Mouse (Mus musculus) lung, embryonic 15.5 days (tissue): Measurements from ENCODE around the gene Nup160. TPM values are rescaled to one million over a fixed set of nuclear protein-coding genes. Genes with fewer than 3 reads are reported as not detected.

Experiments
- ATAC-seq: fragments of 200-750 bp; cut with Nextera tagmentation; 2 replicates; pipeline ENCODE4 v1.8.0; 2017; ENCODE audit warnings: moderate number of reproducible peaks, borderline replicate concordance; ENCODE audit not compliant: low FRiP score, low TSS enrichment; ENCODE audit errors: extremely low read depth
- H3K27ac ChIP-seq: fragments of 300-500 bp; sonication (generic); 2 replicates; pipeline ENCODE4 v1.5.1; 2015; ENCODE audit warnings: moderate library complexity, mild to moderate bottlenecking, inconsistent platforms
- H3K27me3 ChIP-seq: fragments of 300-500 bp; sonication (generic); 2 replicates; pipeline ENCODE4 v1.6.1; 2015; ENCODE audit warnings: inconsistent platforms
- H3K36me3 ChIP-seq: fragments of 300-500 bp; sonication (generic); 2 replicates; pipeline ENCODE4 v1.6.1; 2015; ENCODE audit warnings: inconsistent platforms
- H3K4me1 ChIP-seq: fragments of 300-500 bp; sonication (generic); 2 replicates; pipeline ENCODE4 v1.6.1; 2015; ENCODE audit warnings: inconsistent platforms
- H3K4me2 ChIP-seq: fragments of 300-500 bp; sonication (generic); 2 replicates; pipeline ENCODE4 v1.6.1; 2015; ENCODE audit warnings: inconsistent platforms, mild to moderate bottlenecking, moderate library complexity
- H3K4me3 ChIP-seq: fragments of 300-500 bp; sonication (generic); 2 replicates; pipeline ENCODE4 v1.5.1; 2015; ENCODE audit warnings: mild to moderate bottlenecking, inconsistent platforms
- H3K9ac ChIP-seq: fragments of 300-500 bp; sonication (generic); 2 replicates; pipeline ENCODE4 v1.6.1; 2015; ENCODE audit warnings: inconsistent platforms
- H3K9me3 ChIP-seq: fragments of 300-500 bp; sonication (generic); 2 replicates; pipeline ENCODE4 v1.6.1; 2016; ENCODE audit warnings: inconsistent platforms
- WGBS: fragments of 180-500 bp; shearing (Covaris S2); methylation state at CpG from one replicate; pipeline ENCODE4 v1.1.7; 2015; 5-methylcytosine and 5-hydroxymethylcytosine counted together
- polyA plus RNA-seq: library from polyadenylated mRNA; unstranded; fragments of >200 nt; fragmentation: Nextera tagmentation; extraction: Ambion mirVana; gene quantifications from 2 replicates; pipeline ENCODE4 v1.2.1, GENCODE M21; 2015

The Nup160 gene
- polyA plus RNA-seq, result 45.0 and 52.5 TPM in 2 replicates

DNA sequence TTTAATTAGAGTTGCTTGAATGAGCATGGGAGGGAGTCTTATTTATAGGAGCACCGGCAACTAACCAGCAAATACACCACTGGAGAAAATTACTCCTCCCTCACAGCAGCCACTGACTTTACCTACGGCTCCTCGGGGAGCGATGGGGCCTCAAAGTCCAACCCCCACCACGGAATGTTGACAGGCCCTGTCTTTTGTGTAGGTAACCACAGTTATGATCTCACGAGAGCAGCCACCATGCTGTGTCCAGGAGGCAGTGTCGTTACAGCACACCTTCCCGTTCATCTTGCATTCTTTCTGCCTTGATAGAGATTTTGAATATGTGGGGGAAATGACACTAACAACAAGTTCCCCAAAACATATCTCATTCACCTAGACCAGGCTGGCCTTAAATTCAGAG is at the start of gene Nup160:
Gene Nup160, plus strand, starts transcription at position 209 of the 400 bp plus-strand sequence.
- 78% methylated on average over 8 of the region's 8 CpGs for WGBS
- Histone ChIP-seq H3K9me3 (no peaks in the 10 kb centered on the region), H3K36me3 (peaks cover 4% of the 10 kb centered on the region; the same call in 1 of the 2 replicates), H3K27me3 (no peaks in the 10 kb centered on the region), H3K9ac (no peak within 1 kb of the TSS), H3K4me1 (peaks cover 20% of the 10 kb centered on the region), H3K27ac (no peak within 1 kb of the TSS), H3K4me3 (no peak within 1 kb of the TSS), H3K4me2 (no peak within 1 kb of the TSS)
- ATAC-seq, result no peak

GRCm38 (mm10) chr2:90628261-90628660 is 48.8 kb upstream of the Nup160 start:
- no peak overlapping the region for H3K9ac ChIP-seq
- ATAC-seq, result no peak
- no peaks in the 10 kb centered on the region for H3K9me3 ChIP-seq
- H3K4me2 ChIP-seq, result no peak overlapping the region
- WGBS, result 83% methylated on average over 5 of the region's 5 CpGs
- H3K36me3 ChIP-seq, result no peaks in the 10 kb centered on the region
- peaks cover 4% of the 10 kb centered on the region; the same call in 1 of the 2 replicates for H3K4me1 ChIP-seq
- H3K27me3 ChIP-seq, result no peaks in the 10 kb centered on the region
- H3K4me3 ChIP-seq, result no peak overlapping the region
- no peak overlapping the region for H3K27ac ChIP-seq

GRCm38 (mm10) chr2:90629552-90629951 is 47.5 kb upstream of the Nup160 start:
- Histone ChIP-seq H3K27me3 (no peaks in the 10 kb centered on the region), H3K9ac (no peak overlapping the region), H3K36me3 (no peaks in the 10 kb centered on the region), H3K4me3 (no peak overlapping the region), H3K27ac (no peak overlapping the region), H3K4me2 (no peak overlapping the region), H3K9me3 (no peaks in the 10 kb centered on the region), H3K4me1 (no peaks in the 10 kb centered on the region)
- no peak for ATAC-seq
- WGBS, result 32% methylated on average over 2 of the region's 2 CpGs

- Histone ChIP-seq H3K9ac (no peak overlapping the region), H3K4me2 (no peak overlapping the region), H3K36me3 (no peaks in the 10 kb centered on the region), H3K4me1 (peaks cover 8% of the 10 kb centered on the region; the same call in 1 of the 2 replicates), H3K4me3 (no peak overlapping the region), H3K9me3 (no peaks in the 10 kb centered on the region), H3K27ac (no peak overlapping the region), H3K27me3 (no peaks in the 10 kb centered on the region)
- ATAC-seq, result no peak
- WGBS, result 70% methylated on average over 16 of the region's 16 CpGs
Observed at GRCm38 (mm10) chr2:90631938-90632733, 44.9 kb upstream of the Nup160 start.

- no peak for ATAC-seq
- Histone ChIP-seq H3K4me2 (no peak overlapping the region), H3K9me3 (no peaks in the 10 kb centered on the region), H3K27me3 (no peaks in the 10 kb centered on the region), H3K36me3 (no peaks in the 10 kb centered on the region), H3K4me1 (peaks cover 8% of the 10 kb centered on the region; the same call in 1 of the 2 replicates), H3K27ac (no peak overlapping the region), H3K4me3 (no peak overlapping the region), H3K9ac (no peak overlapping the region)
Observed at GRCm38 (mm10) chr2:90634671-90635070, 42.3 kb upstream of the Nup160 start.

DNA sequence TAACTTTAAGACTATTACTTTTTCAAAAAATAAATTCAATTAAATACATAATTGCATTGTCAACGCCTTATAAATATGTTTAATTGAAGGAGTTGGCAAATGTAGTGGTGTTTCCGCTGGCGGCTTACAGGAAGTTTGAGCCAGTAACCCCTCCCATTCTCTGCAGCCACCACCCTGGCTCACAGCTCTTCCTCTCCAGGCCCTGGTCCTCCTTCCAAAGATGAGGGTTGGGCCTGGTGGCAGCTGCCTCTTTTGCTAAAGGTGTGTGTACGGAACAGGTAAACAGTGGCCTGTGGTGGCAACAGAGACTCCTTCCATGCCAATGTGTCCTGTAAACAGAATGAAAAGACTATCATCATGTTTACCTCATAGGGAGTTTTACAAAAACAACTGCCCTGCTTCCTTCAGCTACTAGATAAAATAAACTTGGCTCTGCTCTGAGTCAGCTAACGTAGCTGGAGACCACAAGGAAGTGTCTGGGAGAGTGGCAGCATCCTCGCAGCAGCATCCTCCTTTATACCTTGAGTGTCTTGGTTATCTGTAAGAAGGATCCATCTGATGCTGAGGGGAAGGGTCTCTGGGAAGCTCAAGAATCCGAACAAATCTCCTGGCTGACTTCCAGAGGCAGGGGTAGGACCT is 41.8 kb upstream of the Nup160 start:
- 44% methylated on average over 7 of the region's 7 CpGs for WGBS
- peak overlapping the region; percentile 64 for H3K27ac ChIP-seq
- peak; percentile 35; the same call in 1 of the 2 replicates for ATAC-seq

DNA sequence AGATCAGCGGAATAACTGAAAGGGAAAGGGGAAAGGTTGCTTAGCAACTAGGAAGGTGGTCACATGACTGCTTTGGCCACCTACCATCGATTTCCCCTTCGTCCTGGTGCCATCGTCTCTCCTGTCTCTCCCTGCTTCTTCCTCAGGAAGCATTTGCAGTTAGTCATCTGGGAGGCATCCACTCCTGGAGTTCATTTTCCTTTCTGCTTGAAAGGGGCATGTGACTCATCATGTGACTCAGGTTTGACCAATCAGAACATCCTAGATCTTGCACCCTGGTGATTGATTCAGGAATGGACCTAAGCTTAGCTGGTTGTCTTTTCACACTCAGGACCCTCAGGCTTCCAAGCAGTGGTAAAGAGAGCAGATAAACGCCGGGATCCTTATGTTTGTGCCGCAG is 40.2 kb upstream of the Nup160 start:
- Histone ChIP-seq H3K9ac (no peak overlapping the region), H3K9me3 (no peaks in the 10 kb centered on the region), H3K27me3 (no peaks in the 10 kb centered on the region), H3K36me3 (no peaks in the 10 kb centered on the region), H3K4me3 (no peak overlapping the region), H3K27ac (no peak overlapping the region), H3K4me1 (peaks cover 18% of the 10 kb centered on the region), H3K4me2 (no peak overlapping the region)
- no peak for ATAC-seq
- 88% methylated on average over 7 of the region's 7 CpGs for WGBS

More for the DNA sequence above, 41.8 kb upstream of the Nup160 start:
- Histone ChIP-seq H3K4me2 (no peak overlapping the region), H3K36me3 (no peaks in the 10 kb centered on the region), H3K4me3 (no peak overlapping the region), H3K27me3 (no peaks in the 10 kb centered on the region), H3K9ac (no peak overlapping the region), H3K9me3 (no peaks in the 10 kb centered on the region), H3K4me1 (peaks cover 11% of the 10 kb centered on the region)

DNA sequence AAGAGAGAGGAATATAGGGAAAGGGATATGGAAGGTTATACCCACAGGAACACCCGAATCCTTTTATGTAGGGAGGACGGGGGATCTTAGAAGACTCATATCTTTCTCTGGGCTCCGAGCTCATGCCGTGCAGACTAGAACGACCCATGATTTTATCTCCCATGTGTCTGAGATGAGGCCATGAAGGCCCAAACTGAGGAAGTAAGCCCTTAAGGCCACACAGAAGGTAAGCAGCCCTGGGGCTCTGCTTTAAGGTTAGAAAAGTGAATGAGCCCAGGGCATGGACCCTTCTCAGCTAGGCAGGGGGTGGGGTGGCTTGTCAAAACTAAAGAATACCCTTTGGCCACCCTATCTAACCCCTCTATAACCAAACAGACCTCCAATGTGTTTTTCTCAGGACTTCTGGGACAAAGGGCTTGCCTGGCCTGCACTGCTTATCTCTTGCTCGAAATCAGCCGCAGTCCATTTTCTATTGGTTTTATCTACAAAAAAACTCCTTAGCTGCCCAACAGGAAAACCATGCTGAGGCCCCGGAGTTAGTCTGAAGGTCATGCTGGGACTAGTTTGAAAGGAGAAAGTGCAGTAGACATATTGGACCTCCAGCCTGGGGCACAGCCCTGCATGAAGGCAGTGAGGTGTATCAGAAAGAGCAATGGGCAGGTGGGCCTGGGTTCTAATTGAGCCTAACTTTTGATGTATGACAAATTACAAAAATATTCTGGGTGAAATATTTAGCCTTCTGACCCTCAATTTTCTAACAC is 37.8 kb upstream of the Nup160 start:
- Histone ChIP-seq H3K4me3 (no peak overlapping the region), H3K4me1 (peaks cover 18% of the 10 kb centered on the region), H3K9me3 (no peaks in the 10 kb centered on the region), H3K27ac (no peak overlapping the region), H3K27me3 (no peaks in the 10 kb centered on the region), H3K36me3 (no peaks in the 10 kb centered on the region), H3K4me2 (no peak overlapping the region), H3K9ac (no peak overlapping the region)
- ATAC-seq, result no peak
- 70% methylated on average over 8 of the region's 8 CpGs for WGBS

GRCm38 (mm10) chr2:90639747-90640699 is 37.0 kb upstream of the Nup160 start:
- Histone ChIP-seq H3K36me3 (no peaks in the 10 kb centered on the region), H3K4me2 (no peak overlapping the region), H3K27ac (no peak overlapping the region), H3K9me3 (no peaks in the 10 kb centered on the region), H3K27me3 (no peaks in the 10 kb centered on the region), H3K4me1 (peaks cover 17% of the 10 kb centered on the region), H3K4me3 (no peak overlapping the region), H3K9ac (no peak overlapping the region)
- ATAC-seq, result peak; percentile 75; the same call in 1 of the 2 replicates
- WGBS, result 36% methylated on average over 5 of the region's 5 CpGs

DNA sequence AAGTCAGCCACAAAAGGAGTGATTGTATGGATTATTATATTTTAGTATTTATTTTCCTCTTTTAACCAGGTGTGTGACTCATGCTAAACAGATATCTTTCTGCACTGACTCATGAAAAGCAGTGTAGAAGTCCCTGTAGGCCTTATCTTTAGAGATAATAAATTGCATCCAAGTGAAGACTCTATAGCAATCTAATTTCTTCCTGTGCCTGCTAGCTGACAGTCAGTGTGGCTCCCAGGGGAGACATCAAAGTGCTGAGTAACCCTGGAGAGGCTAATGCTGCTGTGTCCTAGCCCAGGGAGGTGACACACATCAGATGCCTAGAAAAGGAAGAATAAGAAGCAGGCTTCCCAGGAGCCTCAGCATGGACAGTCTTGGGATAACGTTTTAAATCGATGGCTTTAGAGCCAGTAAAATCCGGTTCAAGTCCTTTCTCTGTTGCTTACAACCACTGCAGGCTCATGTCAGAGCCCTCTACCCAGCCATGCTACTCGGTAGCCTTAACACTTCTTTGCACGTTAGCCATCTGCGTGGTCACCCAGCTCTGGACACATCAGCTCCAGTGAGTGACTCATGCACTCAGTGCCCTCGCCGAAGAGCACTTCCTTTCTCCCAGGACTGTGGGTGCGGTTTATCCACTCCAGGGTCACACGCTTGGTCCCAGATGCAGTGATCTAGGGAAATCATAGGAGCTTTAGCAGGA is 35.9 kb upstream of the Nup160 start:
- H3K4me3 ChIP-seq, result no peak overlapping the region
- no peaks in the 10 kb centered on the region for H3K9me3 ChIP-seq
- H3K27ac ChIP-seq, result no peak overlapping the region
- peaks cover 10% of the 10 kb centered on the region; the same call in 1 of the 2 replicates for H3K4me1 ChIP-seq
- no peak overlapping the region for H3K4me2 ChIP-seq
- no peak overlapping the region for H3K9ac ChIP-seq
- WGBS, result 67% methylated on average over 10 of the region's 10 CpGs
- ATAC-seq, result no peak
- H3K27me3 ChIP-seq, result no peaks in the 10 kb centered on the region
- H3K36me3 ChIP-seq, result no peaks in the 10 kb centered on the region
